Mouse (Mus musculus): ENCODE measurements around the gene Isca2.

DNA sequence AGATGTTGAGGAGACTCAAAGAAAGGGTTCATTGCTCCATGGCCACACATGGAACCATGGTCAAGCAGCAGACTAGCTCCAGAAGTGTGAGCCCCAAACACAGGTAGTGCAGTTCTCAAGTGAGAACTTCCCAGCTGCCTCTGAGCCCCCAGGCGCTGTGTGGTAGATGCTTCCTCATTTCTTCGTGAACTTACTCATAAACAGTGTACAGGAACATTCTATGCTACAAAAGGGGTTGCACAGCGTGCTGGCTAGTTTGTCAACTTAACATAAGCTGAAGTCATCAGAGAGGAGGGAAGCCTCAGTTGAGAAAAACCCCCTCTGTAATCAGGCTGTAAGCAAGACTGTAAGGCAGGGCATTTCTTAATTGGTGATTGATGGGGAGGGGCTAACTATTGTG, 29.6 kb downstream of the Isca2 start:
- no peak for TF ChIP-seq CTCF (IDR thresholded peaks at IDR 0.05)
- no peak for TF ChIP-seq EP300 (IDR thresholded peaks at IDR 0.05)
